Mouse (Mus musculus) heart, postnatal 36 days (tissue): ENCODE results near the gene Slc46a2. TPM values are rescaled to one million over a fixed set of nuclear protein-coding genes. Genes with fewer than 3 reads are reported as not detected.

ENCODE experiments used
- DNase-seq, 2 experiments: peaks; one replicate each; pipeline ENCODE4 v3.0.0; 2021 to 2022
- intact Hi-C: fragments of 180-260 bp; cut with DNase I; formaldehyde crosslinking; loops from one replicate; pipeline ENCODE4 v1.15.1; 2025
- total RNA-seq, 2 experiments: library from RNA; stranded (reverse); gene quantifications; 2 replicates each; pipeline ENCODE4 v1.2.3; 2021

Gene Slc46a2
- total RNA-seq, 2 experiments from 2014 or later = 0.16 TPM; not detected in 1

DNA sequence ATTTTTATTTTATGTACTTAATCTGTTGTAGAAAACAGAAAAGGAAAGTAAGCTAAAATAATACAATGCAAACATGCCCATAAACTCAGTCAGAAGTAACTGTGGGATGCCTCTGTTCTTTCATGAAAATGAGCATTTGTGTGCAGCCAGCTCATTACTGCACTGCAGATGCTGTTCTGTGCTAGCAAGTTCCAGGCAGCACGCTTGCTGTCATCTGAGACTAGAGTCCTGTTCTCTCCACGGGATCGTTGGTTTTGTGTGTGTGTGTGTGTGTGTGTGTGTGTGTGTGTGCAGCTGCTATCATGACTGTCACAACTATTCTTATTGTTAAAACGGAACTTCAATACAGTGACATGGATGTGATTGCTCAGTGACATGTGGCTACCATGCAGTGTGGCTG is 53.0 kb downstream of the Slc46a2 start:
- intact Hi-C loops = no loop called here
- DNase-seq = no peak

DNA sequence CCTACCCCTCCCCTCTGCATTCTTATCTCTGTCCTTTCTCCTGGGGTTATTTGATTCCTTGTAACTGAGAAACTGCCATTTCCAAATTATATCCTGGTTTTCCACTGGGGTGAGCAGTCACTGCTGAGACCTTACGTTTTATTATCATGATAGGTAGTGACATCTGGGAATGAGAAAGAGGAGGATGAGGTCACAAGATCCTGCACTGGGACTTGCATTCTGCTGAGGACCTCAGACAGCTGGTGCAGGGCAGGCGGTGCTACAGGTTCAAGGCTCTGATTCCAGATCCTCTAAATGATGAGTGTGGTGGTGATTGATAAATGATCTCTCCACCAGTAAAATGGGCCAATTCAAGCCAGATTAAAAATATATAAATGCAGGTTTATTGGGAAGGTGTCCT is 54.4 kb downstream of the Slc46a2 start:
- DNase-seq = no peak
- intact Hi-C loops = no loop called here

DNA sequence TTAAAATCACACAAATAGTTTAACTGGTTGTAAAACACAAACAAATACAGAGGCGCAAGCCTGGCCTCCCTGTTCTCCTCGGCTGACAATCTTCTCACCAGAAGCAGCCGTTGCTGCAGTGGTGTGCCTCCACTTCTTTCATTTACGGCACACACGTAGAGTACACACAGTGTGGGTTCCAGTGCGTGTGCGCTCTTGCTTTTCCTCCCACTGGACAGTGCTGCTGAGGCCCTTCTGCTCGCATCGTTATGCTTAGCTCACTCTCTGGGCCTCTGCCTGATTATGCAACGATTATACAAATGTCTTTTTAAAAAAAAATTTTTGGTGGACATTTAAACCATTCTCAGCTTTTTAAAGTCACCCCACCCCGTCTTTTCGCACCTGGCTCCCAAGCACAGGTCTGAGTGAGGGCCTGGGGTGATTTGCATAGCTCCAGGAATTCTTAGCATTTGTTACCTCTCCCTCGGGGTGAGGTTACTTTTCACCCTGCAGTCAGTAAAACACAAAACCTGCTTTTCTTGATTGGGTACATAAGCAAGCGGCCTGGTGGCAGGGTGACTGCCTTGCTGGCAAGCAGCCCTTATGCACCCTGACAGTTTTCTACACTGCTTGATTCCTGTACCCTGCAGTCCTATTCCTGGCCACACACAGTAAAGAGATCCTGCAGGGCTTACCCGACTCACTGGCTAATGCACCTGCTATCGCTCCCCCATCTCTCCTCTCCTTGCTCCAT is 55.0 kb downstream of the Slc46a2 start:
- intact Hi-C loops = no loop called here
- DNase-seq = no peak

Other genes with a start within 250 kb of the Slc46a2 start
- 1 to 10 TPM; 8.3 to 8.7 TPM for gene Inip, start 113.5 kb downstream of the Slc46a2 start, total RNA-seq
- gene Snx30, start 109.2 kb downstream of the Slc46a2 start, total RNA-seq = 1 to 10 TPM; 5.6 to 6.4 TPM
- gene Mup4, start 45.7 kb upstream of the Slc46a2 start, total RNA-seq = not detected
- not detected for gene Mup6, start 49.2 kb upstream of the Slc46a2 start, total RNA-seq
- not detected for gene Mup7, start 155.4 kb upstream of the Slc46a2 start, total RNA-seq
- not detected for gene Mup2, start 239.2 kb upstream of the Slc46a2 start, total RNA-seq